Mouse (Mus musculus): ENCODE data around the gene Gm10570. TPM values are rescaled to one million over a fixed set of nuclear protein-coding genes. Genes with fewer than 3 reads are reported as not detected.
A peak's percentile ranks its signal among the peaks of the same experiment; 100 is the strongest.

The Gm10570 gene
- polyA plus RNA-seq (2016; fragmentation: Nextera tagmentation; extraction: Ambion mirVana): 0.88 and 1.5 TPM in 2 replicates

DNA sequence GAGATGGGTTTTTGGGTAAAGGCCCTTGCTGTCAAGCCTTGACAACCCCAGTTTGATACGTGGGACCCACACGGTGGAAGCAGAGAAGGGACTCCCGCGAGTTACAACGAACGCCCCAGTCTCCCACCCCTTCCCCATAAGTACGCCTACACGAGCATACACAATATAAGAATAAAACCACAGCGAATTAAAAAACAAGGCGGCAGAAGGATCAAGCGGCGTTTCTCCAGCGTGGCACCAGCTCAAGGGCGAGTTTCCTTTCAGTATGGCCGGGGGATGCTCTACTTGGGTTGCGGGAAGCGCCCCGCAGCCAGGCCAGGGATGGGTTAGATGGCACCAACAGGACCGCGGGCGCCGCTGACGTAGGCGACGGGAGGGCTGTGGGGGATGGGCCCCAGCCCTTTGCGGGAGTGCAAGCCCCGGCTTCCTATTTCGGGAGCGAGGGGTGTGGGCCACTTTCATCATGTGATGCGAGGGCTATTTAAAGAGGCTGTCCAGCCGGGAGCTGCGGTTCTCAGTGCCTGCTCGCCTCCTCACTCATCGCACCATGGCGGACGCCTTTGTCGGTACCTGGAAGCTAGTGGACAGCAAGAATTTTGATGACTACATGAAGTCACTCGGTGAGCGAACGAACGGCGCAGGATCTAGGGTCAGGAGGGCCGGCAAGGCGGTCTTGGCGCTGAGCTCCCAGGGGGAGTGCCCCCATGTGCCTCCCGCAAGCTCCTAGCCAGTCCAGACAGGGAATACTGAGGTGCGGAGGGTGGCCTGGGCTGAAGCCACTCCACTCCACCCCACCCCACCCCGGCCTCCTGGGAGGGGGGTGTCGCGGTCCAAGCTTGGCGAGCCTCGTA, at the start of gene Gm10570, which contains the start of gene Fabp3:
TSS of gene Gm10570 (minus strand) at position 444 of the 851 bp plus-strand sequence.
TSS of gene Fabp3 (plus strand) at position 365 of the 851 bp plus-strand sequence.
- Histone ChIP-seq H3K4me2 (peak within 1 kb of the TSS; percentile 80), H3K9me3 (replicated peaks) (no peaks in the 10 kb centered on the region), H3K36me3 (peaks cover 19% of the 10 kb centered on the region), H3K27me3 (replicated peaks) (peaks cover 40% of the 10 kb centered on the region), H3K4me3 (peak within 1 kb of the TSS; percentile 66), H3K4me1 (replicated peaks) (peaks cover 45% of the 10 kb centered on the region), H3K27ac (ENCODE audit: poor library complexity, severe bottlenecking) (peak within 1 kb of the TSS; percentile 87), H3K9ac (peak within 1 kb of the TSS; percentile 88)
- WGBS: under 1% methylated on average over 52 of the region's 52 CpGs
- peak; percentile 72 for ATAC-seq (ENCODE audit: insufficient number of reproducible peaks, low FRiP score)

- H3K4me2 ChIP-seq: no peak overlapping the region
- H3K4me1 ChIP-seq (replicated peaks): peaks cover 17% of the 10 kb centered on the region
- H3K27me3 ChIP-seq (replicated peaks): no peaks in the 10 kb centered on the region
- no peak for ATAC-seq (ENCODE audit: insufficient number of reproducible peaks, low FRiP score)
- H3K27ac ChIP-seq (ENCODE audit: poor library complexity, severe bottlenecking): no peak overlapping the region
- H3K4me3 ChIP-seq: no peak overlapping the region
- H3K9me3 ChIP-seq (replicated peaks): no peaks in the 10 kb centered on the region
- no peak overlapping the region for H3K9ac ChIP-seq
- peaks cover 29% of the 10 kb centered on the region for H3K36me3 ChIP-seq
Measured at GRCm38 (mm10) chr4:130357946-130358345, 49.5 kb upstream of the Gm10570 start.

GRCm38 (mm10) chr4:130352588-130352987, 44.1 kb upstream of the Gm10570 start:
- Histone ChIP-seq H3K36me3 (peaks cover 74% of the 10 kb centered on the region), H3K4me1 (replicated peaks) (no peaks in the 10 kb centered on the region), H3K27ac (ENCODE audit: poor library complexity, severe bottlenecking) (no peak overlapping the region), H3K27me3 (replicated peaks) (no peaks in the 10 kb centered on the region), H3K9ac (no peak overlapping the region), H3K4me2 (no peak overlapping the region), H3K4me3 (no peak overlapping the region), H3K9me3 (replicated peaks) (0 out of 2 replicates have a peak, but pooled peaks cover 4% of the 10 kb centered on the region)
- no peak for ATAC-seq (ENCODE audit: insufficient number of reproducible peaks, low FRiP score)
- WGBS: 91% methylated on average over 7 of the region's 7 CpGs

DNA sequence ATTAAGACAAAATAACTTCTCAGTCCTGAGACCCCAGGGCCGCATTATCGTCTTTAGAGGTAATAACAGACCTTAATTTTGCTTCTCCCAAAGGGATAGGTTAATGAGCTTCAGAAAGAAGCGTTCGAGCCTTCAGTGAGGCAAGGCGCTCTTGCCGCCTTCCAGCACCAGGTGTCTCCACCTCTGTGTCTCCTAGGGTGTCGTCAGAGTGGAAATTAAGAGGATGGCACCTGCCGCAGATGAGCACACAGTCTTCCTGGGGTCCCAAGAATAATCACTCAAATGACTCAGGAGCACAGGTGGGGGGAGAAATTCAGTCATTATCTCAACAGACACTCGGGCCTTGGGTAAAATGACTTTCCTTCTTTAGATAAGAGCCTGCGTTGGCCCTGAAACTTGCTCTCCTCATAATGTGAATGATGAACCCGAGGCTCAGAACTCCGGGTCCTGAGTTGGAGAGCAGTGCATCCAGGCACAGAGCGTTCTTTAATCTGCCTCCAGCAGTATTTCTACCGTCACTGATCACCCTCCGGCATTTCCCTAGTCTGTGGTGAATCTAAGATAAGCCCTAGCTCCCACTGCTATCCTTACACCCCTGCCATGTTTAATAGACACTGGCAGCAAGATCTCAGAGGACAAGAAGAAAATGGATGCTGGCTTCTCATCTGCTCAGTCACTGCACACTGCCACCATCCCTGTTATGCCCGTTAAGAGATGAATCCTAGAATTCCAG, 42.4 kb upstream of the Gm10570 start:
- Histone ChIP-seq H3K9me3 (replicated peaks) (0 out of 2 replicates have a peak, but pooled peaks cover 4% of the 10 kb centered on the region), H3K9ac (no peak overlapping the region), H3K4me1 (replicated peaks) (0 out of 2 replicates have a peak, but pooled peaks cover 6% of the 10 kb centered on the region), H3K4me2 (no peak overlapping the region), H3K4me3 (no peak overlapping the region), H3K36me3 (peaks cover 66% of the 10 kb centered on the region), H3K27ac (ENCODE audit: poor library complexity, severe bottlenecking) (no peak overlapping the region), H3K27me3 (replicated peaks) (no peaks in the 10 kb centered on the region)
- no peak for ATAC-seq (ENCODE audit: insufficient number of reproducible peaks, low FRiP score)
- WGBS: 82% methylated on average over 16 of the region's 16 CpGs

GRCm38 (mm10) chr4:130349666-130350065, 41.2 kb upstream of the Gm10570 start:
- ATAC-seq (ENCODE audit: insufficient number of reproducible peaks, low FRiP score): no peak
- Histone ChIP-seq H3K4me1 (replicated peaks) (0 out of 2 replicates have a peak, but pooled peaks cover 6% of the 10 kb centered on the region), H3K4me2 (no peak overlapping the region), H3K9ac (no peak overlapping the region), H3K9me3 (replicated peaks) (0 out of 2 replicates have a peak, but pooled peaks cover 4% of the 10 kb centered on the region), H3K4me3 (no peak overlapping the region), H3K27ac (ENCODE audit: poor library complexity, severe bottlenecking) (no peak overlapping the region), H3K27me3 (replicated peaks) (no peaks in the 10 kb centered on the region), H3K36me3 (peaks cover 72% of the 10 kb centered on the region)
- 90% methylated on average over 6 of the region's 6 CpGs for WGBS

DNA sequence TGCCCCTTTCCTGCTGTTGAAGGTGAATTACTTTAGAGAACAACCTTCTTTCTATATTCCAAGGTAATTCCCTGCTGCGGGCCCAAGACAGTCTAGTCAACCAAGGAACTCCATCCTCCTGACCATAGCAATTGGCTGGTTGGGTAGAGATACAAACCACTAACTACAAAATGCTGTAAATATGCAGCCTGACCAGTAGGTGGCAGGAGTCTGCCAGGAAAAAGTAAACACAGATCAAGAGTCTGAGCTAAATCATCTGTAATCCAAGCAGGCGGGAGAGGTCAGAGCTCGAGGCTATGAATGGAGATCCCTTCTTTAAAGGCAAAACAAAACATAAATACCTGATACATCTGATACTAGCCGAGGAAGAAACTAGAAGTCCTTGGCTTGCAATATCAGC, 33.2 kb upstream of the Gm10570 start:
- Histone ChIP-seq H3K36me3 (peaks cover 50% of the 10 kb centered on the region), H3K27ac (ENCODE audit: poor library complexity, severe bottlenecking) (no peak overlapping the region), H3K4me1 (replicated peaks) (0 out of 2 replicates have a peak, but pooled peaks cover 5% of the 10 kb centered on the region), H3K4me2 (no peak overlapping the region), H3K9ac (no peak overlapping the region), H3K9me3 (replicated peaks) (no peaks in the 10 kb centered on the region), H3K4me3 (no peak overlapping the region), H3K27me3 (replicated peaks) (no peaks in the 10 kb centered on the region)
- 27% methylated on average over 4 of the region's 4 CpGs for WGBS
- no peak for ATAC-seq (ENCODE audit: insufficient number of reproducible peaks, low FRiP score)

- 81% methylated on average over 5 of the region's 5 CpGs for WGBS
- Histone ChIP-seq H3K9me3 (replicated peaks) (no peaks in the 10 kb centered on the region), H3K4me1 (replicated peaks) (no peaks in the 10 kb centered on the region), H3K27me3 (replicated peaks) (no peaks in the 10 kb centered on the region), H3K9ac (no peak overlapping the region), H3K27ac (ENCODE audit: poor library complexity, severe bottlenecking) (no peak overlapping the region), H3K36me3 (peaks cover 50% of the 10 kb centered on the region), H3K4me2 (no peak overlapping the region), H3K4me3 (no peak overlapping the region)
- ATAC-seq (ENCODE audit: insufficient number of reproducible peaks, low FRiP score): no peak
Measured at GRCm38 (mm10) chr4:130335867-130336266, 27.4 kb upstream of the Gm10570 start.

GRCm38 (mm10) chr4:130327366-130327765, 18.9 kb upstream of the Gm10570 start:
- H3K36me3 ChIP-seq: peaks cover 53% of the 10 kb centered on the region
- 90% methylated on average over 9 of the region's 9 CpGs for WGBS
- ATAC-seq (ENCODE audit: insufficient number of reproducible peaks, low FRiP score): no peak

DNA sequence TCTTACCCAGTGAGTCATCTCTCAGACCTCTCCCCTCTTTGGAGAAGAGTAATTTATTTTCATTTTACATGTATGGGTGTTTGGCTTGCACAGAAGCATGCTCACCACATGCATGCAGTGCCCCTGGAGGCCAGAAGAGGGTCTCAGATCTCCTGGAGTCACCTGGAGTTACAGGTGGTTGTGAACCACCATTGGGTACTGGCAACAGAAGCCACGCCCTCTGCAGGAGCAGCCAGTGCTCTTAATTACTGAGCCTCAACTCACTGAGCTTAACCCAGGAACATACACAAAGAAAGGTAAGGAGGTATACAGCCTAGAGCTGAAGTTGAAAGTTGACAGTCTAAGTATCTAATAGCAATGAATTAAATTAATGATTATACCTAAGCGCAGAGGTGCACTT, 17.0 kb upstream of the Gm10570 start:
- peaks cover 59% of the 10 kb centered on the region for H3K36me3 ChIP-seq
- 93% methylated on average over 2 of the region's 2 CpGs for WGBS
- no peak overlapping the region for H3K4me3 ChIP-seq

More at GRCm38 (mm10) chr4:130327366-130327765, 18.9 kb upstream of the Gm10570 start:
- H3K9ac ChIP-seq: no peak overlapping the region
- no peak overlapping the region for H3K4me3 ChIP-seq
- H3K4me1 ChIP-seq (replicated peaks): peaks cover 21% of the 10 kb centered on the region
- H3K9me3 ChIP-seq (replicated peaks): no peaks in the 10 kb centered on the region
- H3K27ac ChIP-seq (ENCODE audit: poor library complexity, severe bottlenecking): no peak overlapping the region
- no peak overlapping the region for H3K4me2 ChIP-seq
- no peaks in the 10 kb centered on the region for H3K27me3 ChIP-seq (replicated peaks)

GRCm38 (mm10) chr4:130323607-130324006, 15.1 kb upstream of the Gm10570 start:
- Histone ChIP-seq H3K4me3 (no peak overlapping the region), H3K27me3 (replicated peaks) (no peaks in the 10 kb centered on the region), H3K9me3 (replicated peaks) (no peaks in the 10 kb centered on the region), H3K4me2 (no peak overlapping the region), H3K4me1 (replicated peaks) (peaks cover 39% of the 10 kb centered on the region), H3K9ac (0 out of 2 replicates have a peak overlapping the region, but pooled peaks have one; percentile 20), H3K36me3 (peaks cover 59% of the 10 kb centered on the region), H3K27ac (ENCODE audit: poor library complexity, severe bottlenecking) (peak overlapping the region; percentile 84)
- peak; percentile 56; the same call in 1 of the 2 replicates for ATAC-seq (ENCODE audit: insufficient number of reproducible peaks, low FRiP score)
- 30% methylated on average over 5 of the region's 5 CpGs for WGBS

More for the DNA sequence above, 17.0 kb upstream of the Gm10570 start:
- Histone ChIP-seq H3K27ac (ENCODE audit: poor library complexity, severe bottlenecking) (no peak overlapping the region), H3K9me3 (replicated peaks) (no peaks in the 10 kb centered on the region), H3K4me2 (no peak overlapping the region), H3K9ac (no peak overlapping the region), H3K27me3 (replicated peaks) (no peaks in the 10 kb centered on the region), H3K4me1 (replicated peaks) (peaks cover 30% of the 10 kb centered on the region)
- ATAC-seq (ENCODE audit: insufficient number of reproducible peaks, low FRiP score): no peak

DNA sequence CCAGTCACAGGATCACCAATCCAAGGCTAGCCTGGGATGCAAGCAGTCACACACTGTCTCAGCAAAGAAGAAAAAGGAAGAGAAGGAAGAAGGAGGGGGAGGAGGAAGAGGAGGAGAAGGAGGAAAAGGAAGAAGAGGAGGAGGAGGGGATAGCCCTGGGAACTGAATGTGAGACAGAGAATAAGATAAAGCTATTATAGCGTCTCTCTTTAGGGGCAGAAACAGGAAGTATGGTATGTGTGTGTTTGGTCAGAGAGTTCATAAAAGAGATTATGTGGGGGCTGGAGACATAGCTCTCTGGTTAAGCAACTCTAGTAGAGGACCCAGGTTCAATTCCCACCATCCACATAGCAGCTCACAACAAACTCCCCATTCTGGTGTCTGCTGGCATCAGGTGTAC, 14.7 kb upstream of the Gm10570 start:
- H3K4me2 ChIP-seq: no peak overlapping the region
- no peak overlapping the region for H3K4me3 ChIP-seq
- no peaks in the 10 kb centered on the region for H3K9me3 ChIP-seq (replicated peaks)
- peak overlapping the region; percentile 84 for H3K27ac ChIP-seq (ENCODE audit: poor library complexity, severe bottlenecking)
- 54% methylated on average over 1 of the region's 1 CpGs for WGBS
- ATAC-seq (ENCODE audit: insufficient number of reproducible peaks, low FRiP score): no peak
- H3K36me3 ChIP-seq: peaks cover 55% of the 10 kb centered on the region
- no peaks in the 10 kb centered on the region for H3K27me3 ChIP-seq (replicated peaks)
- peaks cover 44% of the 10 kb centered on the region for H3K4me1 ChIP-seq (replicated peaks)
- no peak overlapping the region for H3K9ac ChIP-seq

Data from heart, embryonic 12.5 days (tissue).